Mouse (Mus musculus) liver, postnatal 0 days (tissue): ENCODE results near the gene Gpn1.

Experiments used
- CTCF ChIP-seq: sonication (generic); IDR thresholded peaks from 2 replicates; pipeline ENCODE4 v1.5.1; 2016; ENCODE audit warnings: antibody characterized with exemption, low read depth
- EP300 ChIP-seq: IDR thresholded peaks from 2 replicates; pipeline ENCODE4 v1.6.1; 2016; ENCODE audit warnings: antibody characterized with exemption, low read depth, mild to moderate bottlenecking

DNA sequence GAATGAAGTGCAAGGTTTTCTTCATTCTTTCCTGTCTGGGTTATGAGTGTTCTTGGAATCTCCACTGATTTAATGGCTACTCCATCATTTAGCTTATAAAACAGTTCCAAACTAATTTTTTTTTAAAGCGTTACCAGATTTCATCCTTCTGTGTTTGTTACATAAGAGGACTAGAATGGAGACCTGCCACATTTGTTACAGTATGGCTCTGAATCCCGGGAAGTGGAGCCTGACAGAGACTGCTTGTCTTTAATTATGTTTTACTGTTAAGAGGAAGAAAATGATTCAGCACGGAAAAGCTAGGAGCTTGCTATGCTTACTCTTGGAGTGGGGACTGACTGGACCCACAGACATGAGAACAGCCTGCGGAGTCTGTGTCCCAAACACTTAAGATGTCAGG lies 14.0 kb upstream of the Gpn1 start:
- no peak for TF ChIP-seq CTCF
- no peak for TF ChIP-seq EP300
